Mouse (Mus musculus) forebrain, embryonic 13.5 days (tissue): ENCODE results near the gene Trio. TPM values are rescaled to one million over a fixed set of nuclear protein-coding genes. Genes with fewer than 3 reads are reported as not detected.

Experiments
- ATAC-seq: fragments of 200-750 bp; cut with Nextera tagmentation; 2 replicates; pipeline ENCODE4 v1.8.0; 2017
- H3K27ac ChIP-seq: fragments of 300-500 bp; sonication (generic); 2 replicates; pipeline ENCODE4 v1.5.1; 2015; ENCODE audit warnings: inconsistent platforms, mild to moderate bottlenecking, moderate library complexity
- H3K27me3 ChIP-seq: fragments of 300-500 bp; sonication (generic); 2 replicates; pipeline ENCODE4 v1.6.1; 2015; ENCODE audit warnings: mild to moderate bottlenecking, inconsistent platforms
- H3K36me3 ChIP-seq: fragments of 300-500 bp; sonication (generic); 2 replicates; pipeline ENCODE4 v1.6.1; 2015; ENCODE audit warnings: mild to moderate bottlenecking, inconsistent platforms; ENCODE audit not compliant: poor library complexity, severe bottlenecking
- H3K4me1 ChIP-seq: fragments of 300-500 bp; sonication (generic); 2 replicates; pipeline ENCODE4 v1.6.1; 2015; ENCODE audit warnings: inconsistent platforms
- H3K4me2 ChIP-seq: fragments of 300-500 bp; sonication (generic); 2 replicates; pipeline ENCODE4 v1.6.1; 2015; ENCODE audit warnings: inconsistent platforms, mild to moderate bottlenecking, moderate library complexity
- H3K4me3 ChIP-seq: fragments of 300-500 bp; sonication (generic); 2 replicates; pipeline ENCODE4 v1.5.1; 2015; ENCODE audit warnings: mild to moderate bottlenecking, inconsistent platforms
- H3K9ac ChIP-seq: fragments of 300-500 bp; sonication (generic); 2 replicates; pipeline ENCODE4 v1.6.1; 2015; ENCODE audit warnings: mild to moderate bottlenecking, inconsistent platforms
- H3K9me3 ChIP-seq: fragments of 300-500 bp; sonication (generic); replicated peaks from 2 replicates; pipeline ENCODE4 v1.6.1; 2016; ENCODE audit warnings: inconsistent platforms
- WGBS: fragments of 180-500 bp; shearing (Covaris S2); methylation state at CpG from one replicate; pipeline ENCODE4 v1.1.7; 2015; 5-methylcytosine and 5-hydroxymethylcytosine counted together
- polyA plus RNA-seq: library from polyadenylated mRNA; unstranded; fragments of >200 nt; fragmentation: Nextera tagmentation; extraction: Ambion mirVana; gene quantifications from 2 replicates; pipeline ENCODE4 v1.2.1, GENCODE M21; 2015

Gene Trio
- polyA plus RNA-seq, 1 experiment from 2014 or later, result 36.0 TPM

DNA sequence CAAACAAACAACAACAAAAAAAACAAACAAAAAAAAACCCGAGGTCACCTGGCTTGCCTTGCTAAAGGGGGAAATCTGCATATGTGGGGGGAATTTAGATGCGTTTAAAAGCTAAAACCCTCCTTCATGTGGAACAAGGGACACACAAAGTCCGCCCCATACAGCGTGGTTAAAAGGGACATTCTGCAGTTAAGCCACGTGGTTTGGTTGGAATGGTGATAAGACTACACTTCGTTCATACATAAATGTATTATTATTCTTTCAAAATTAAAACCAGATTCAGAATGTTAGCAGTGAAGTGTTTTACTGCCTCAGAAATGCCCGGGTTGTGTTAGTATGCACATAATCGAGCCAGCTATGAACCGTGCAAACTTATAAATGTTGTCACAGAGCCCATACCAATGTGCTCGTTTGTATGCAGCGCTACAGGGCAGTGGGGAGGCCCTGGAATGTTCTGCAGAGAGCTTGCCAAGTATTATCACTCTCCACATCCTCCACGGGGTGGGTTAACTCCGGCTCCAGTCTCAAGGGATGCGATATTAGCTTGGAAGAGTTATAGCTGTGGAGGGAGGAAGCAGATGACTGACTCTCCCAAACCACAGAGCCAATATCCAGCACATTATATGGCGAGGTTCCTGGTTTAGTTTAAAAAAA is 243.1 kb downstream of the Trio start:
- ATAC-seq, result peak; percentile 46; the same call in 1 of the 2 replicates
- Histone ChIP-seq H3K27ac (peak overlapping the region; percentile 90), H3K27me3 (no peaks in the 10 kb centered on the region), H3K4me2 (peak overlapping the region; percentile 42), H3K4me3 (no peak overlapping the region), H3K9me3 (no peaks in the 10 kb centered on the region), H3K36me3 (no peaks in the 10 kb centered on the region), H3K4me1 (peaks cover 97% of the 10 kb centered on the region), H3K9ac (peak overlapping the region; percentile 54)
- WGBS, result 32% methylated on average over 15 of the region's 15 CpGs

DNA sequence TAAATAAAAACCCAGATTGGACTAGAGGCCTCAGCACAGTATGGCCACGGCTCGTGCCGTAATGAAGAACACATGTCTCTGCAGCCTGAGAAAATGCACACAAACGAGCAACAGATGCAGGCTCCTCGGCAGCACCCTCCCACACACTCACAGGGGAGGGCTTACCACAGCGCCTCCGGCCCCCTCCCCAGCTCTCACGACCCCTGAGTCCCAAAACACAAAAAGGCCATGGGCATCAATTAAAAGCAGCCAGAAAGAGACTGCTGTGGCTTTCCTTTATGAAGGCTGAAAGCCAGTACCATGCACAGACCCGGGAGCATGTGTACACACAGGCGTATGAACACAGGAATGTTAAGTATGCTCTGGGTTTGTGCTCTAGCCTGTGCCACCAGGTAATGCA is 245.8 kb downstream of the Trio start:
- no peaks in the 10 kb centered on the region for H3K9me3 ChIP-seq
- H3K27ac ChIP-seq, result peak overlapping the region; percentile 68
- no peaks in the 10 kb centered on the region for H3K27me3 ChIP-seq
- no peak overlapping the region for H3K4me3 ChIP-seq
- ATAC-seq, result peak; percentile 40
- H3K9ac ChIP-seq, result no peak overlapping the region; the same call in 1 of the 2 replicates
- 13% methylated on average over 10 of the region's 10 CpGs for WGBS
- H3K4me2 ChIP-seq, result no peak overlapping the region
- peaks cover 81% of the 10 kb centered on the region for H3K4me1 ChIP-seq
- H3K36me3 ChIP-seq, result no peaks in the 10 kb centered on the region

DNA sequence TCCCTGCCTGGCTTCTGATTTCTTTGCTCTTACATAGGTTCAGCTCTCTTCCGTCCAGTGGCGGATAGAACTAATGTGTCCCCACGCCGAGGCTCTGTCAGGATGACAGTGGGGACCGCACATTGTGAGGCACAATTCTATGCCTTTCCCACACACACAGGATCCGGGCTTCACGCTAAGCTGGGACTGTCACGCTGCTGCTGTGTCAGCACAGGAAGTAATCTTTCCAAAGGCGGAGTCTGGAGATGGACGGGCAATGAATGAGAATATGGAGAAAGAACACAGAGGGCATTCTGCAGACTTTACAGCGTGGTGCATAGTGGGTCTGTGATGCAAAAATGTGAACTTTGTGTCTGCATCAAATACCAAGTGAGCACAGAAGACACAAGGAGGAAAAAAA is 246.2 kb downstream of the Trio start:
- no peak overlapping the region for H3K4me3 ChIP-seq
- peaks cover 77% of the 10 kb centered on the region for H3K4me1 ChIP-seq
- no peak for ATAC-seq
- peak overlapping the region; percentile 68 for H3K27ac ChIP-seq
- H3K27me3 ChIP-seq, result no peaks in the 10 kb centered on the region
- H3K36me3 ChIP-seq, result no peaks in the 10 kb centered on the region
- no peak overlapping the region for H3K4me2 ChIP-seq
- peak overlapping the region; percentile 17; the same call in 1 of the 2 replicates for H3K9ac ChIP-seq
- H3K9me3 ChIP-seq, result no peaks in the 10 kb centered on the region
- 42% methylated on average over 11 of the region's 11 CpGs for WGBS

DNA sequence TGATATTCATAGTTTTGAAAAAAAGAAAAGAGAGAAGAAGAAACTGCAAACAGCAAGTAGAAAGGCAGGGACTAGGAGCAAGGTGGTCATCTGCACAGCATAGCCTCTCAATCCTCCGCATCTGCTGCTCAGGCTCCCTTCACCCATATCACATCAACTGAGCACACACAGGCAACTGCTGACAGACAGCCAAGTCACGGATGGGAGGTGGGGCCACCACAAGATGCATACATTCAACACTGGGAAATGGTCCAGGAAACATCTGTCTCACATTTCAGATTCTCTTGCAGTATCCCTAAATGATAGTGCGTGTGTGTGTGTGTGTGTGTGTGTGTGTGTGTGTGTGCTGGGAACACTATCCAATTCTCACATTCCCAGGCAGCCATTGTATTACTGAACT is 247.4 kb downstream of the Trio start:
- Histone ChIP-seq H3K36me3 (peaks cover 9% of the 10 kb centered on the region), H3K4me2 (no peak overlapping the region), H3K27me3 (no peaks in the 10 kb centered on the region), H3K27ac (peak overlapping the region; percentile 68; the same call in 1 of the 2 replicates), H3K4me1 (peaks cover 65% of the 10 kb centered on the region), H3K4me3 (no peak overlapping the region), H3K9ac (peak overlapping the region; percentile 12; the same call in 1 of the 2 replicates), H3K9me3 (no peaks in the 10 kb centered on the region)
- ATAC-seq, result peak; percentile 34; the same call in 1 of the 2 replicates
- 19% methylated on average over 3 of the region's 3 CpGs for WGBS

DNA sequence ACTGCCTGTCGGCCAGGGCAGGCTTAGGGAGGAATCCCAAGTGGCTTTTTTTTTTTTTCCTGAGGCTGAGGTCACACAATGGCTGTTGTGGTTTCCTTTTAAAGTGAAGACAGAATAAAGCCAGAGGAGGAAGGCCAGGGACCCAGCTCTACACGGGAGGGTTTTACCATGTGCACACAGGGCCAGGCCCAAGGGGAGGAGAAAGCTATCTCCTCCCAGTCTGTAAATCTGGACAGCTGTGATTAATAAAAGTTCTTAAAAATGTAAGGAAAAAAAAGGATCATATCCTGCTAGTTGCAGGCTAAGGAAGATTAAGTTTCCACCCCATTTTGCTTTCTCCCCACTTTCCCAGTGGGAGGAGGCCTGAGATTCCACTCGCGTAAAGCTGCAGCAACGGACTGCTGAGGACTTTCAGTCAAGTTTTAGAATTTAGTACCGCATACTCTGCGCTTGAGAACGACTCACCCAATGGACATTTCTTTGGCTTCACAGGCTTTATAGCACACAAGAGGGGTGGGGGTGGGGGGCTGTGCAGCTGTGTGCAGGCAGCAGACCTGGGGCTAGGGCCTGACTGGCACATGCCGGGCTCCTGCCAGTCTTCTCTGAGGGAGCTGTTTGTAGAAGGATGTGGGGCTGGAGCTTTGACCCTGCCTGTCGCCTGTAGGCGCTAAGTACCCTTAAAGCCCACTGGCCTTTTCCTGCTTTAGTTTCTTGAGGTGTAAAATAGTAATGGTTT is 248.0 kb downstream of the Trio start:
- peak overlapping the region; percentile 68 for H3K27ac ChIP-seq
- H3K9ac ChIP-seq, result no peak overlapping the region; the same call in 1 of the 2 replicates
- peaks cover 59% of the 10 kb centered on the region for H3K4me1 ChIP-seq
- no peak overlapping the region for H3K4me2 ChIP-seq
- peaks cover 15% of the 10 kb centered on the region for H3K36me3 ChIP-seq
- H3K27me3 ChIP-seq, result no peaks in the 10 kb centered on the region
- no peak overlapping the region for H3K4me3 ChIP-seq
- no peaks in the 10 kb centered on the region for H3K9me3 ChIP-seq
- peak; percentile 12; the same call in 1 of the 2 replicates for ATAC-seq
- 17% methylated on average over 11 of the region's 11 CpGs for whole genome bisulfite sequencing

DNA sequence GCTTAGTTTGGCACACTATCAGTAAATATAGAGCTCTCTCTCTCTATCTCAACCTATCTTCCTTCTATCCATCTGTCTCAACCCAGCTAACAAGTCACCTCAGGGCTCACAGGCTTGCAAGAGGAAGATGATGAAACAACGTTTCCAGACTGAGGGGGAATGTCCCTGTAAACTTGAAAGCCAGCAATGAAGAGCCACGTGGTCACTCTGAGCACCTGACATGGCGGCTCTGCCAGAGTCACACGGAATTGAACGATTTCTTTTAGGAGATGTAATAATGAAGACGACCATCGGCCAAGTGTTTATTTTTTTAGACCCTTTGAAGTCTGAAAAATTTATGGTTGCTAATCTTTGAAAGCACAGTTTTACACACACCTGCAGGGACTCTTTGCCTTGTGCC is 251.2 kb downstream of the Trio start:
- no peak overlapping the region for H3K4me3 ChIP-seq
- H3K9ac ChIP-seq, result no peak overlapping the region
- no peaks in the 10 kb centered on the region for H3K27me3 ChIP-seq
- peaks cover 37% of the 10 kb centered on the region for H3K36me3 ChIP-seq
- no peak overlapping the region for H3K4me2 ChIP-seq
- no peak for ATAC-seq
- 93% methylated on average over 7 of the region's 7 CpGs for WGBS
- H3K4me1 ChIP-seq, result peaks cover 50% of the 10 kb centered on the region
- no peak overlapping the region for H3K27ac ChIP-seq
- H3K9me3 ChIP-seq, result no peaks in the 10 kb centered on the region

DNA sequence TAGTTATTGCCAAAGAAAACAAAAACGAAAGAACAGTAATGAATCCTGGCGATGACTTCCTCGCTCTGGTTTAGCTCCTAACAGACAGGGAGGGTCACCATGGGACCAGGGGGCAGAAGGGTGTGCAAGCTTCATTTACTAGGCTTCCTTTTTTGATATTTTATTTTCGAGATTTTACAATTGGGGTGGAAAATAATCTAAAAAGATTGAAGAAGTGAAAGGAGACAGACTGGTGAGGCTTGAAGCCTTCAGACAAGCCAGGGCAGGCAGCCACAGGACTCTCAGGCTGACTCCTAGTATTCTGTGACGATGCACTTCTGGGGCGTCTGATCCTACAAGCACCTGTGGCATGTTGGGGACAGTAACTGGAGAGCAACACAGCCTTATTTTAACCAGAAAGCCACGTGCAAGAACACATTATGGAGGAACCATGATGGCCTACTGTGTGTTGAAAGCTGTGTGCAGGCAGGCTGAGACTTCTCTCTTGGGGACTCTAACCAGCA is 253.5 kb downstream of the Trio start:
- H3K4me3 ChIP-seq, result no peak overlapping the region
- peaks cover 60% of the 10 kb centered on the region for H3K36me3 ChIP-seq
- H3K9ac ChIP-seq, result no peak overlapping the region
- H3K9me3 ChIP-seq, result no peaks in the 10 kb centered on the region
- no peak overlapping the region for H3K4me2 ChIP-seq
- peaks cover 31% of the 10 kb centered on the region for H3K4me1 ChIP-seq
- H3K27me3 ChIP-seq, result no peaks in the 10 kb centered on the region
- no peak for ATAC-seq
- no peak overlapping the region for H3K27ac ChIP-seq
- 86% methylated on average over 7 of the region's 7 CpGs for WGBS

DNA sequence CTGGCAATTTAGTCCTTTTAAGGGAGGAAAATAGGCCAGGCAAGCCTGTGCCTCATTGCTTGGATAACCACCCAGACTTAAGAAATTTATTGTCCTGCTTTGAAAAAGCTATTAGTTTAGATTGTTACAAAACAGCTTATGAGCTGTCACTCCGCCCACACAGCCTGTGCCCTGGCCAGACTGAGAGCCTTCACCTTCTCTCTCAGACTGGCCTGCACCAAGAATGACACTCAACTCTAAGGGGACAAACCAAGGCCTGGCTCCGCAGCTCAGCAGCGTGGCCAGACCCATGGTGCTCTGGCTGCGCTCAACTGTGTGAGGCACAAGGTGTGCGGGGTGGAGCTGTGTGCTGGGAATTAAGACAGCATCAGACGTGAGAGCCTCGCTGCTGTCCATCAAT is 254.1 kb downstream of the Trio start:
- H3K4me3 ChIP-seq, result no peak overlapping the region
- WGBS, result 85% methylated on average over 7 of the region's 7 CpGs
- H3K4me1 ChIP-seq, result peaks cover 25% of the 10 kb centered on the region
- no peak overlapping the region for H3K9ac ChIP-seq
- no peaks in the 10 kb centered on the region for H3K9me3 ChIP-seq
- no peak overlapping the region for H3K27ac ChIP-seq
- no peak overlapping the region for H3K4me2 ChIP-seq
- H3K36me3 ChIP-seq, result peaks cover 66% of the 10 kb centered on the region
- no peak for ATAC-seq
- no peaks in the 10 kb centered on the region for H3K27me3 ChIP-seq

DNA sequence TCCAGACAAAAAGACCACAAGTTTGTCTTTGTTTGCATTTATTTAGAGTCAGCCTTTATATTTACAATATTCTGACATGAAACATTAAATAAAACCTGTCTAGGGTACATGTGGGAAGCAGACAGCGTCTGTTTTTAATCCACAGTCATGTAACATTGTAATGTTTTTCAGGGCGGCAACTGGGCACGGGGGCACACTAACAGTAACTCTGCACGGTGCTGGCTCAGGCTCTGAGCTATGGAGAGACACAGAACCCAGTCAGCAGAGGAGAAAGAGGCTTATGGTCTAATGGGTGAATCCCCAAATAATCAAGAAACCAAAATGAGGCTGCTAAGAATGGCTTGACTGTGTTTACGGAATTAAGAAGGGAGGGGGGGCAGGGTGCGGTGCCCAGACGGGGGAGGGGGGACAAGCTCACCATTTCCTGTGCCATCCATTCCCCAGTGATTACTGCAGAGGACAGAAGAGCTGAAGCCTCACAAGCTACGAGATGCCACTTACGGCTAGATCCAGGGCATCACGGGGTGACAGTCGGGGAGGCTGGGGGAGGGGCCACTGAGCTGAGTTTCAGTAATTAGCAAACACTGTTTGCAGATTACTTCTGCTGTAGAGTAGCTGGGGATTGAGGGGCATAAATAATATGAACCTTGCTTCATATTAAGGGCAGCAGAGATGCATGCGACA is 255.0 kb downstream of the Trio start:
- peak overlapping the region; percentile 25; the same call in 1 of the 2 replicates for H3K27ac ChIP-seq
- H3K4me1 ChIP-seq, result peaks cover 25% of the 10 kb centered on the region
- ATAC-seq, result peak; percentile 56
- peak overlapping the region; percentile 33 for H3K4me2 ChIP-seq
- no peak overlapping the region for H3K9ac ChIP-seq
- no peaks in the 10 kb centered on the region for H3K27me3 ChIP-seq
- H3K36me3 ChIP-seq, result peaks cover 75% of the 10 kb centered on the region
- no peaks in the 10 kb centered on the region for H3K9me3 ChIP-seq
- 40% methylated on average over 12 of the region's 12 CpGs for WGBS
- no peak overlapping the region for H3K4me3 ChIP-seq

DNA sequence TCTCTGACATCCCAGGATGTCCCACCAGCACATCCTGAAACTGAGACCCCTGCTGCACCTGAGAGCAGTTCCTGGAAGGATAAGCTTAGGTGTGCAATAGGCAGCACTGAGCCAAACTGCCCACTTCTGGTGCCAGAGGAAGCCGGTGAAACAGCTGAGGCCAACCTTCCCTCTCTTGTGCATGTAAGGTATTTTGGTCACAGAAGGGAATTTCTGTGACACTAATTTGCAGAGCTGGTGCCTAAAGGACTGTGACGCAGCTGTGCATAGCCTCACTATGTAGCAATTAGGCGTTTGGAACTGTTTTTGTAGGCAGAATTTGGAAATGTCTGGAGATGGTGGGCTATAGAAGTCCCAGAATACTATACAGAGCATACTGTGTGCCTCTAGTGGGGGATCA is 264.2 kb downstream of the Trio start:
- Histone ChIP-seq H3K4me2 (no peak overlapping the region), H3K27me3 (no peaks in the 10 kb centered on the region), H3K9me3 (no peaks in the 10 kb centered on the region), H3K4me1 (peaks cover 21% of the 10 kb centered on the region; the same call in 1 of the 2 replicates), H3K4me3 (no peak overlapping the region), H3K27ac (peak overlapping the region; percentile 0; the same call in 1 of the 2 replicates), H3K9ac (no peak overlapping the region), H3K36me3 (peaks cover 82% of the 10 kb centered on the region)
- WGBS, result 82% methylated on average over 3 of the region's 3 CpGs
- no peak for ATAC-seq

DNA sequence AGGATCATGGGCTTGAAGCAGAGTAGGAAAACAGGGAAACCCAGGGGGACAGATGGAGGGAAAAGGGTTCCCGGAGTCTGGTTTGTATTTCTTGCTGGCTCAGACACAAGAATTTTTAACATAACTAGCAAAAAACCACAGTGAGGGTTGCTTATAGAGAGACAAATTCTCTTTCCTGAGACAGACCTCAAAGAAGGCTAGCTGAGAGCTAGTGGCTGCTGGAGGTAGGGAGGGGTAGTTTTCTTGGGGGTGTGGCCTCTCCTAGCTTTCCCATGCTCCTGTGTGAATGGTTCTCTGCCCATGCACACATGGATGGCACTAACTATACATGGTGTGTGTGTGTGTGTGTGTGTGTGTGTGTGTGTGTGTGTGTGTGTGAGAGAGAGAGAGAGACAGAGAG is 265.0 kb downstream of the Trio start:
- no peak for ATAC-seq
- H3K4me1 ChIP-seq, result peaks cover 21% of the 10 kb centered on the region; the same call in 1 of the 2 replicates
- peaks cover 82% of the 10 kb centered on the region for H3K36me3 ChIP-seq
- no peaks in the 10 kb centered on the region for H3K9me3 ChIP-seq
- no peaks in the 10 kb centered on the region for H3K27me3 ChIP-seq
- no peak overlapping the region for H3K4me3 ChIP-seq
- WGBS, result 97% methylated on average over 1 of the region's 1 CpGs
- no peak overlapping the region for H3K9ac ChIP-seq
- peak overlapping the region; percentile 53; the same call in 1 of the 2 replicates for H3K27ac ChIP-seq
- no peak overlapping the region for H3K4me2 ChIP-seq

DNA sequence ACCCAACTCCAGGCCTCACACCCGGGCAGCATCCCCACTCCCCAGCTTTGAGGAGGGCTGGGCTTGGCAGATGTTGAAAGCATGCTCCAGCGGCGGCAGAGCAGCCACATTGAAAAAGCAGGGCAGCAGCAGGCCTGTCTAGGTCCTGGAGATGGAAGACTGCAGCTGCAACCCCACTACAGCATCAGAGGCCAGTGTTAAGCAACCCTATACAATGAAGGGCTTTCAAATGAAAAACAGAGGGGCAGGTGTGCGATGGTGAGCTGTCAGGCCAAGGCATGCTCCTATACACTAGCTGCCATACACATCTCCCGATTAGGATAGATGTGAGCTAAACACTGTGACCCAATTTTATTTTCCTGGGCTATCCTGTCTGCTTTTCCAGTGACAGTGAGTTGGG is 265.8 kb downstream of the Trio start:
- no peak overlapping the region for H3K4me2 ChIP-seq
- peaks cover 84% of the 10 kb centered on the region for H3K36me3 ChIP-seq
- H3K27me3 ChIP-seq, result no peaks in the 10 kb centered on the region
- peak; percentile 62 for ATAC-seq
- H3K9ac ChIP-seq, result no peak overlapping the region
- H3K4me1 ChIP-seq, result peaks cover 21% of the 10 kb centered on the region; the same call in 1 of the 2 replicates
- H3K4me3 ChIP-seq, result no peak overlapping the region
- H3K9me3 ChIP-seq, result no peaks in the 10 kb centered on the region
- 65% methylated on average over 5 of the region's 5 CpGs for WGBS
- peak overlapping the region; percentile 53 for H3K27ac ChIP-seq
